Mouse (Mus musculus) brown adipose tissue, adult 24 weeks (tissue): ENCODE measurements around the gene March9. TPM values are rescaled to one million over a fixed set of nuclear protein-coding genes. Genes with fewer than 3 reads are reported as not detected.
A peak's percentile ranks its signal among the peaks of the same experiment; 100 is the strongest.
"Not testable (repeated sequence)": the region's sequence is repeated elsewhere in the genome, so short reads cannot be mapped to it uniquely, and the experiment has no call there.

Source experiments
- H3K27ac ChIP-seq: fragments of 200-500 bp; replicated peaks from 2 replicates; pipeline ENCODE4 v1.5.1; 2012; ENCODE audit warnings: low read depth, mild to moderate bottlenecking, low read length
- H3K4me1 ChIP-seq: fragments of 200-500 bp; 2 replicates; pipeline ENCODE4 v1.6.1; 2012; ENCODE audit warnings: low read length, mixed read lengths; ENCODE audit not compliant: control insufficient read depth, insufficient read depth, insufficient read length
- H3K4me3 ChIP-seq: fragments of 200-500 bp; 2 replicates; pipeline ENCODE4 v1.5.1; 2012; ENCODE audit warnings: low read depth, mild to moderate bottlenecking, low read length, moderate library complexity; ENCODE audit not compliant: insufficient read depth
- polyA plus RNA-seq: library from polyadenylated mRNA; stranded (reverse); fragments of >200 nt; gene quantifications from 2 replicates; pipeline ENCODE4 v1.2.4, GENCODE M21; 2012; ENCODE audit not compliant: missing spikeins, insufficient read depth, insufficient read length

Gene March9
- polyA plus RNA-seq, 1 experiment = 0.79 TPM

GRCm38 (mm10) chr10:127072969-127073368 is 13.0 kb upstream of the March9 start:
- H3K27ac ChIP-seq, H3K4me3 ChIP-seq, H3K4me1 ChIP-seq: not testable (repeated sequence)

- H3K27ac ChIP-seq, H3K4me1 ChIP-seq, H3K4me3 ChIP-seq: not testable (repeated sequence)
These were observed 12.3 kb upstream of the March9 start for GRCm38 (mm10) chr10:127072270-127072669.

GRCm38 (mm10) chr10:127071203-127071602 is 11.2 kb upstream of the March9 start:
- H3K27ac ChIP-seq = no peak overlapping the region
- H3K4me1 ChIP-seq = no peaks in the 10 kb centered on the region
- H3K4me3 ChIP-seq = peak overlapping the region; percentile 7

- Histone ChIP-seq H3K4me1 (no peaks in the 10 kb centered on the region), H3K27ac (peak within 1 kb of the TSS; percentile 75)
These were observed 10.5 kb upstream of the March9 start, which contains the start of gene Tspan31 for GRCm38 (mm10) chr10:127070190-127071121. Tspan31 (minus strand) TSS chr10:127070264.

GRCm38 (mm10) chr10:127069281-127070189 is 9.6 kb upstream of the March9 start:
- Histone ChIP-seq H3K4me1 (no peaks in the 10 kb centered on the region), H3K4me3 (peak overlapping the region; percentile 84), H3K27ac (peak overlapping the region; percentile 75)

More at GRCm38 (mm10) chr10:127070190-127071121, 10.5 kb upstream of the March9 start, which contains the start of gene Tspan31:
- H3K4me3 ChIP-seq = peak within 1 kb of the TSS; percentile 84

- Histone ChIP-seq H3K4me1 (0 out of 2 replicates have a peak, but pooled peaks cover 3% of the 10 kb centered on the region), H3K4me3 (peak overlapping the region; percentile 84; the same call in 1 of the 2 replicates), H3K27ac (no peak overlapping the region)
These were observed 8.5 kb upstream of the March9 start for GRCm38 (mm10) chr10:127068360-127069038.

GRCm38 (mm10) chr10:127066519-127067018 is 6.6 kb upstream of the March9 start:
- no peak overlapping the region for H3K27ac ChIP-seq

GRCm38 (mm10) chr10:127065981-127066380 is 6.0 kb upstream of the March9 start:
- H3K4me1 ChIP-seq = 0 out of 2 replicates have a peak, but pooled peaks cover 3% of the 10 kb centered on the region
- no peak overlapping the region for H3K27ac ChIP-seq
- no peak overlapping the region for H3K4me3 ChIP-seq

More at GRCm38 (mm10) chr10:127066519-127067018, 6.6 kb upstream of the March9 start:
- H3K4me3 ChIP-seq = no peak overlapping the region
- 0 out of 2 replicates have a peak, but pooled peaks cover 3% of the 10 kb centered on the region for H3K4me1 ChIP-seq

- Histone ChIP-seq H3K4me3 (peak overlapping the region; percentile 78), H3K27ac (peak overlapping the region; percentile 41), H3K4me1 (0 out of 2 replicates have a peak, but pooled peaks cover 3% of the 10 kb centered on the region)
These were observed 4.2 kb upstream of the March9 start for GRCm38 (mm10) chr10:127063913-127064870.

- peak within 1 kb of the TSS; percentile 78 for H3K4me3 ChIP-seq
- peak within 1 kb of the TSS; percentile 41 for H3K27ac ChIP-seq
- 0 out of 2 replicates have a peak, but pooled peaks cover 3% of the 10 kb centered on the region for H3K4me1 ChIP-seq
These were observed 3.4 kb upstream of the March9 start, which contains the start of gene Cdk4 for GRCm38 (mm10) chr10:127063239-127063872. Cdk4 (plus strand) TSS chr10:127063534.

- 0 out of 2 replicates have a peak, but pooled peaks cover 3% of the 10 kb centered on the region for H3K4me1 ChIP-seq
- no peak overlapping the region for H3K27ac ChIP-seq
- H3K4me3 ChIP-seq = no peak overlapping the region
These were observed 2.5 kb upstream of the March9 start for GRCm38 (mm10) chr10:127062503-127062902.

- H3K4me3 ChIP-seq, H3K4me1 ChIP-seq, H3K27ac ChIP-seq: not testable (repeated sequence)
These were observed 2.1 kb upstream of the March9 start for GRCm38 (mm10) chr10:127062101-127062500.

GRCm38 (mm10) chr10:127061513-127061912 is 1.5 kb upstream of the March9 start:
- Histone ChIP-seq H3K4me3 (no peak overlapping the region), H3K4me1 (0 out of 2 replicates have a peak, but pooled peaks cover 3% of the 10 kb centered on the region)

More at GRCm38 (mm10) chr10:127061513-127061912, 1.5 kb upstream of the March9 start:
- no peak overlapping the region for H3K27ac ChIP-seq
